Mouse (Mus musculus): Measurements from ENCODE around the gene Zfp64. TPM values are rescaled to one million over a fixed set of nuclear protein-coding genes. Genes with fewer than 3 reads are reported as not detected.

Gene Zfp64
- polyA plus RNA-seq (2014; fragmentation: Illumina TruSeq; extraction: RNeasy Lipid Tissue Mini Kit (QIAGEN cat#74804); ENCODE audit: low read depth, low replicate concordance) = 0.81 TPM

GRCm38 (mm10) chr2:168954835-168955716 lies at the start of gene Zfp64:
Gene Zfp64, minus strand, starts transcription at chr2:168955587.

Other genes starting within 250 kb of the Zfp64 start
- 2.4 TPM for gene Atp9a, start 213.2 kb downstream of the Zfp64 start, polyA plus RNA-seq (2014; fragmentation: Illumina TruSeq; extraction: RNeasy Lipid Tissue Mini Kit (QIAGEN cat#74804); ENCODE audit: low read depth, low replicate concordance)
- gene Sall4, start 187.6 kb downstream of the Zfp64 start, polyA plus RNA-seq (2014; fragmentation: Illumina TruSeq; extraction: RNeasy Lipid Tissue Mini Kit (QIAGEN cat#74804); ENCODE audit: low read depth, low replicate concordance) = not detected